Mouse (Mus musculus) liver, postnatal 0 days (tissue): ENCODE results near the gene Osbp.

Experiments used
- CTCF ChIP-seq: sonication (generic); IDR thresholded peaks from 2 replicates; pipeline ENCODE4 v1.5.1; 2016; ENCODE audit warnings: antibody characterized with exemption, low read depth
- EP300 ChIP-seq: IDR thresholded peaks from 2 replicates; pipeline ENCODE4 v1.6.1; 2016; ENCODE audit warnings: antibody characterized with exemption, low read depth, mild to moderate bottlenecking

- TF ChIP-seq CTCF = no peak
- TF ChIP-seq EP300 = no peak
Observed at GRCm38 (mm10) chr19:11974223-11974540, 8.4 kb downstream of the Osbp start.
